Mouse (Mus musculus): ENCODE results near the gene Hibch. TPM values are rescaled to one million over a fixed set of nuclear protein-coding genes. Genes with fewer than 3 reads are reported as not detected.

The Hibch gene
- polyA plus RNA-seq, 1 experiment from 2014 or later, result 21.3 TPM

DNA sequence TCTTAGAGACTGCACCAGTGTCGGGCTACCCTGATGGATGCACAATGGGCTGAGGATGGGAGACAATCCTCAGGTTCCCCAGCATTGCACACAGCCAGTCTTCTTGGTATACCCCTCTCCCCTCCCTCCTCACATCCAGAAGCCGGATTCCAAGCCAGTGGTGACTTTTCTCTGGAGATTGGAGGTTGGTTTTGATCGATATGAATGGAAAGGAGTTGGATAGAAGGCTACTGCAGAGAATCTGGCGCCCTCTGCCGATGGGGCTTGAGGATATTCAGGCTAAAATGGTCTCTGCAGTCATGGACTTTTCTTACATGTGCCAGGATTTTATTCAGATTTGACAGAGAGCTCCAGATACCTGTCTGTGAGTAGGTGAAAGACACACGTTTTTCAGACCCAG, 110.4 kb downstream of the Hibch start:
- H3K36me3 ChIP-seq (ENCODE audit: control insufficient read depth, insufficient read depth, low read length), result no peaks in the 10 kb centered on the region
- H3K4me1 ChIP-seq (replicated peaks; ENCODE audit: control insufficient read depth, insufficient read depth), result no peaks in the 10 kb centered on the region
- no peak for ATAC-seq (ENCODE audit: low FRiP score, low TSS enrichment)
- no peak overlapping the region for H3K4me2 ChIP-seq (replicated peaks; ENCODE audit: low read depth)
- no peaks in the 10 kb centered on the region for H3K9me3 ChIP-seq (ENCODE audit: control insufficient read depth, low read length)
- H3K27me3 ChIP-seq (ENCODE audit: control insufficient read depth, insufficient read depth, low read length), result no peaks in the 10 kb centered on the region
- TF ChIP-seq CTCF (IDR thresholded peaks at IDR 0.05; ENCODE audit: low read depth) (peak; percentile 78), EP300 (optimal IDR thresholded peaks at IDR 0.05) (no peak)
- no peak overlapping the region for H3K9ac ChIP-seq (ENCODE audit: low read length)
- no peak overlapping the region for H3K27ac ChIP-seq (replicated peaks)
- 37% methylated on average over 6 of the region's 6 CpGs for WGBS
- H3K4me3 ChIP-seq (ENCODE audit: low read depth, low read length), result no peak overlapping the region
- DNase-seq (ENCODE audit: low spot score), result peak; percentile 79

DNA sequence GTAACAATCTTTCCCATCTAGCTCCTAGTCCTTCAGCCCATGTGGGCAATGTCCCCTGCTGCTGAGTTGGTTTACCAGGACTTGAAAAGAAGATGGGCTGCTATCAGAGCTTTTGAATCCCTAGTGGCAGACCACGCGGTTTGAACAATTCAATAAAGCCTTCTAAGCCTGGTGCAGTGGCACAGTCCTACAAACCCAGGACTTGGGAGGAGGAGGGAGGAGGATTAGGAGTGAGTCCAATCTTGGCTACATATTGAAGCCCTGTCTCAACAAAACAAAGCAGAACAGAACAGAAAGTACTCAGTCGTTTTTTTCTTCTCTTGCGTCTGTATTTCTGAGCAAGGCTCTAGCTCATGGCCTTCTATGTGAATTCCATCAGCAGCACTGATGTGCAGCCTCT, 112.0 kb downstream of the Hibch start:
- Histone ChIP-seq H3K4me2 (replicated peaks; ENCODE audit: low read depth) (no peak overlapping the region), H3K27ac (replicated peaks) (peak overlapping the region; percentile 50; the same call in 1 of the 2 replicates), H3K9me3 (ENCODE audit: control insufficient read depth, low read length) (no peaks in the 10 kb centered on the region), H3K27me3 (ENCODE audit: control insufficient read depth, insufficient read depth, low read length) (no peaks in the 10 kb centered on the region), H3K36me3 (ENCODE audit: control insufficient read depth, insufficient read depth, low read length) (no peaks in the 10 kb centered on the region), H3K4me3 (ENCODE audit: low read depth, low read length) (no peak overlapping the region), H3K9ac (ENCODE audit: low read length) (no peak overlapping the region), H3K4me1 (replicated peaks; ENCODE audit: control insufficient read depth, insufficient read depth) (no peaks in the 10 kb centered on the region)
- no peak for DNase-seq (ENCODE audit: low spot score)
- WGBS, result 46% methylated on average over 4 of the region's 4 CpGs
- no peak for ATAC-seq (ENCODE audit: low FRiP score, low TSS enrichment)
- TF ChIP-seq CTCF (IDR thresholded peaks at IDR 0.05; ENCODE audit: low read depth) (no peak), EP300 (optimal IDR thresholded peaks at IDR 0.05) (no peak)

DNA sequence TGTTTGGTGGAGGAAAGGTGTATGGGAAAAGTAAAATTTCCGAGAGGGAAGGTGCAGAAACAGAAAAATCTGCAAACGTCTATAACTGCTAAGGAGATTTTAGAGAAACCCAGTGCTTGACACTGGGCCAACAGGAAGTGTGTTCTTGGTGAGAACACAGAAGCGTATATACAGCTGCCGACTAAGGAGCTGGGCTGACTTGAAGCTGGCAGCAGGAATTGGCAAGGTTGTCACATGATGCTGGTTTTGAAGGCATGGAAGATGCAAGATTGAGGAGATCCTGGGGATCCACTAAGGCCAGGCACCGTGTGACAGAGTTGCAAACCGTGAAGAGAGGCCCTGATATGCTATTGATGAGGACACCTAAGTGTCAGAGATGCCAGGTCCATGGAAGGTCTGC, 115.5 kb downstream of the Hibch start:
- no peak overlapping the region for H3K4me3 ChIP-seq (ENCODE audit: low read depth, low read length)
- 53% methylated on average over 6 of the region's 6 CpGs for WGBS
- H3K4me2 ChIP-seq (replicated peaks; ENCODE audit: low read depth), result no peak overlapping the region
- DNase-seq (ENCODE audit: low spot score) (no peak), ATAC-seq (ENCODE audit: low FRiP score, low TSS enrichment) (no peak)
- H3K27me3 ChIP-seq (ENCODE audit: control insufficient read depth, insufficient read depth, low read length), result no peaks in the 10 kb centered on the region
- no peak overlapping the region for H3K27ac ChIP-seq (replicated peaks)
- no peaks in the 10 kb centered on the region for H3K9me3 ChIP-seq (ENCODE audit: control insufficient read depth, low read length)
- H3K4me1 ChIP-seq (replicated peaks; ENCODE audit: control insufficient read depth, insufficient read depth), result no peaks in the 10 kb centered on the region
- no peak overlapping the region for H3K9ac ChIP-seq (ENCODE audit: low read length)
- TF ChIP-seq CTCF (IDR thresholded peaks at IDR 0.05; ENCODE audit: low read depth) (no peak), EP300 (optimal IDR thresholded peaks at IDR 0.05) (no peak)
- no peaks in the 10 kb centered on the region for H3K36me3 ChIP-seq (ENCODE audit: control insufficient read depth, insufficient read depth, low read length)

DNA sequence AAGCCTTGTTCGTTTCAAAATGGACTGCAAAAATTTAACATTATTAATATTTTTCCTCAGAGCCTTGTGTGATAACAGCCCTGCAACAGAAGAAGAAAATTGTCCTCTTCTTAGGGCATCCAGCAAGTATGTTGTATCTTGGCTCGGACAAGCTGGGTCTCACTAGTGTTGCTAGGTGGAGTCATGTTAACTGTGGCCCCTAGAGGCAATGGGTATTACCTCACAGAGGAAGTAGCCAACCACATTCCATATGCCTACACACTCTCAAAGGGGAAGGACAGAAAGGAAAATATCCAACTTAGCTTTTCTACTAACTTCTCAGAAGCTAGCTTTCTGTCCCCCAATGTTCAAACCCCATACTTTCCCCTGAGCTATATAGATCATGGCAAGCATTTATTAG, 118.4 kb downstream of the Hibch start:
- TF ChIP-seq CTCF (IDR thresholded peaks at IDR 0.05; ENCODE audit: low read depth), result no peak
- no peak for TF ChIP-seq EP300 (optimal IDR thresholded peaks at IDR 0.05)
- ATAC-seq (ENCODE audit: low FRiP score, low TSS enrichment) (no peak), DNase-seq (ENCODE audit: low spot score) (no peak)
- no peak overlapping the region for H3K4me2 ChIP-seq (replicated peaks; ENCODE audit: low read depth)
- H3K27me3 ChIP-seq (ENCODE audit: control insufficient read depth, insufficient read depth, low read length), result no peaks in the 10 kb centered on the region
- no peak overlapping the region for H3K4me3 ChIP-seq (ENCODE audit: low read depth, low read length)
- no peaks in the 10 kb centered on the region for H3K4me1 ChIP-seq (replicated peaks; ENCODE audit: control insufficient read depth, insufficient read depth)
- 68% methylated on average over 2 of the region's 2 CpGs for whole genome bisulfite sequencing
- H3K9ac ChIP-seq (ENCODE audit: low read length), result no peak overlapping the region
- no peaks in the 10 kb centered on the region for H3K9me3 ChIP-seq (ENCODE audit: control insufficient read depth, low read length)
- H3K27ac ChIP-seq (replicated peaks), result no peak overlapping the region
- no peaks in the 10 kb centered on the region for H3K36me3 ChIP-seq (ENCODE audit: control insufficient read depth, insufficient read depth, low read length)

DNA sequence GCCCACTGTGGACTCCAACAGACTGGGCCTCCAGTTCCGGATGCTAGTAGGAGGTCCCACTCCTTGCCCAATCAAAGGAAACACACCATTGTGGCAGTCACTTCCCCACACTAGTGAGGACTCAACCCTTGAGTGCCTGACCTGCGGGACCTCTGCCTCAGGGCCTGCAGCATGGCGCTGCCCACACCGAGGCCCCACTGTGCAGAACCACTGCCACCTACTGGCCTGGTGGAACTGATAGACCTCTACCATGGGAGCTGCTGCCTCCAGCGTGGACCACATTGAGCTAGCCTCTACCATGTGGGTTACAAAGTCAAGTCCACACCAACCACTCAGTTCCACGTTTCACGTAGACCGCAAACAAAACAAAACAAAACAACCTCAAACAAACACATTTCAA, 119.9 kb downstream of the Hibch start:
- Histone ChIP-seq H3K36me3 (ENCODE audit: control insufficient read depth, insufficient read depth, low read length) (no peaks in the 10 kb centered on the region), H3K4me1 (replicated peaks; ENCODE audit: control insufficient read depth, insufficient read depth) (no peaks in the 10 kb centered on the region), H3K9me3 (ENCODE audit: control insufficient read depth, low read length) (no peaks in the 10 kb centered on the region), H3K9ac (ENCODE audit: low read length) (no peak overlapping the region), H3K4me2 (replicated peaks; ENCODE audit: low read depth) (no peak overlapping the region), H3K27ac (replicated peaks) (no peak overlapping the region), H3K27me3 (ENCODE audit: control insufficient read depth, insufficient read depth, low read length) (no peaks in the 10 kb centered on the region), H3K4me3 (ENCODE audit: low read depth, low read length) (no peak overlapping the region)
- 72% methylated on average over 8 of the region's 8 CpGs for WGBS
- no peak for ATAC-seq (ENCODE audit: low FRiP score, low TSS enrichment)
- TF ChIP-seq EP300 (optimal IDR thresholded peaks at IDR 0.05) (no peak), CTCF (IDR thresholded peaks at IDR 0.05; ENCODE audit: low read depth) (peak; percentile 43)
- no peak for DNase-seq (ENCODE audit: low spot score)

Other genes starting within 250 kb of the Hibch start
- gene Nemp2, start 214.2 kb upstream of the Hibch start, polyA plus RNA-seq (2015; fragmentation: Nextera tagmentation; extraction: Ambion mirVana), result 2.4 and 2.9 TPM in 2 replicates
- gene Mfsd6, start 117.5 kb upstream of the Hibch start, polyA plus RNA-seq (2015; fragmentation: Nextera tagmentation; extraction: Ambion mirVana), result 6.3 and 8.0 TPM in 2 replicates
- gene Inpp1, start 27.2 kb upstream of the Hibch start, polyA plus RNA-seq (2015; fragmentation: Nextera tagmentation; extraction: Ambion mirVana), result 6.1 and 8.1 TPM in 2 replicates
- gene 1700019D03Rik, start 175.2 kb downstream of the Hibch start, polyA plus RNA-seq (2015; fragmentation: Nextera tagmentation; extraction: Ambion mirVana), result 8.4 and 10.2 TPM in 2 replicates
- gene Mstn, start 216.7 kb downstream of the Hibch start, polyA plus RNA-seq (2015; fragmentation: Nextera tagmentation; extraction: Ambion mirVana), result 0.25 and 0.80 TPM in 2 replicates

Data from stomach, postnatal 0 days (tissue).